Mouse (Mus musculus): ENCODE results near the gene Rpp30. TPM values are rescaled to one million over a fixed set of nuclear protein-coding genes. Genes with fewer than 3 reads are reported as not detected.

Rpp30 gene
- polyA plus RNA-seq, 1 experiment from 2014 or later, result 106 TPM

DNA sequence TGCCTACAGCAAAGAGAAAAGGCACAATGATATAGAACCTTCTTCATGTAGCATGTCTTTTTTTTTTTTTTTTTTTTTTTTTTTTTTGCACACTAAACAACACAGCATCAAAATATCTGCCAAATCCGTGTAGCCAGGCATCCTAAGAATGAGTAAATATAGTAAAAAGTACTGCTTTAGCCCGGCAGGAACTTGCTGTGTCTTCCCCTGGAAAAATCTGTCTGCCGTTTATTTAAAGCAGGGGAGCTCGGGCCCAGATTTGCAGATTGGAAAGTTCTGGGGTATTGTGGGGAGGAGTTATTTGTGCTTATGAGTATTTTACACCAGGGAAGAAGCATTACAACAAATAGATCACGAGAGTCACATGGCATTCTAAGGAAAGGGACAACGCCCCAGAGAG is 48.5 kb downstream of the Rpp30 start:
- 78% methylated on average over 6 of the region's 6 CpGs for WGBS
- Histone ChIP-seq H3K36me3 (replicated peaks) (no peaks in the 10 kb centered on the region), H3K4me1 (0 out of 2 replicates have a peak, but pooled peaks cover 9% of the 10 kb centered on the region), H3K27me3 (replicated peaks; ENCODE audit: low read depth, poor library complexity, severe bottlenecking) (no peaks in the 10 kb centered on the region), H3K4me3 (no peak overlapping the region), H3K9me3 (no peaks in the 10 kb centered on the region), H3K27ac (replicated peaks) (no peak overlapping the region)
- DNase-seq (ENCODE audit: low spot score), result no peak

DNA sequence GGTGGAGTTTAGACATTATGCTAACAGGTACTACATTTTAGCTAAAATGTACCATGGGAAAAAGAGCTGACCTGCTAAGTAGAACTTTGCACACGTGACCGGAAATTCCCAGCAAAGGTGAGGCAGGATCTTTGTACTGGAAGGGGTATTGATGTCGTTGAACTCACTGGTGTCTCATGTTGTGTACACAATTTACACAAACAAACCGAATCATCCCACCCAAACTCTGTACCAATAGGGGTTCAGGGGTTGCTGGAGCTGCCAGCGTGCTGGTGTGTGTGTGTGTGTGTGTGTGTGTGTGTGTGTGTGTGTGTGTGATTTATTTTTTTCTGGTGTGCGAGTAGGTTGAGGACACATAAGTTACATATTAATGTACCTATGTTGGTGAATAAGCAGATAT is 49.5 kb downstream of the Rpp30 start:
- no peak for DNase-seq (ENCODE audit: low spot score)
- Histone ChIP-seq H3K4me3 (no peak overlapping the region), H3K27ac (replicated peaks) (no peak overlapping the region), H3K4me1 (0 out of 2 replicates have a peak, but pooled peaks cover 9% of the 10 kb centered on the region), H3K27me3 (replicated peaks; ENCODE audit: low read depth, poor library complexity, severe bottlenecking) (no peaks in the 10 kb centered on the region), H3K9me3 (no peaks in the 10 kb centered on the region), H3K36me3 (replicated peaks) (no peaks in the 10 kb centered on the region)
- 88% methylated on average over 6 of the region's 6 CpGs for WGBS

- H3K9me3 ChIP-seq, result no peaks in the 10 kb centered on the region
- no peak overlapping the region for H3K27ac ChIP-seq (replicated peaks)
- WGBS, result 59% methylated on average over 5 of the region's 5 CpGs
- DNase-seq (ENCODE audit: low spot score), result no peak
- no peak overlapping the region for H3K4me3 ChIP-seq
- no peaks in the 10 kb centered on the region for H3K27me3 ChIP-seq (replicated peaks; ENCODE audit: low read depth, poor library complexity, severe bottlenecking)
- H3K4me1 ChIP-seq, result 0 out of 2 replicates have a peak, but pooled peaks cover 9% of the 10 kb centered on the region
- no peaks in the 10 kb centered on the region for H3K36me3 ChIP-seq (replicated peaks)
These were observed 50.2 kb downstream of the Rpp30 start for GRCm38 (mm10) chr19:36133731-36134130.

DNA sequence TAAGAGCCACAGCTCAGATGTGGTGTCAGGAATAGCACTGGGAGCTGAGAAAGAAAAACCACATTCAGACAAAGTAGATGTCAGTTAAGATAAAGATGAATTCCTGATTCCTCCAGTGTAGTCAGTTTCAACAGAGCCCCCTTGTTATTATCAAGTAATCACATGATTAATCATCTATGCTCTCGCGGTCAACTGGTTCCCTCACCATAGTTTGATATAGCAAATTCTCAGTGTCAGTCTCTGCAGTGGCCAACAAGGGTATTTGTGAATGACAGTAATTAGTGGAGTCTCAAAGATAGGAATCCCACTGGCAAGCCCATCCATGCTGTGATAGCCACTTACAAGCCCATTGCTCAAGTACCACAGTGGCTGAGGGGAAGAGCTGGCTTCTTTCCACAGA is 60.1 kb downstream of the Rpp30 start:
- Histone ChIP-seq H3K27ac (replicated peaks) (no peak overlapping the region), H3K36me3 (replicated peaks) (no peaks in the 10 kb centered on the region), H3K4me1 (no peaks in the 10 kb centered on the region), H3K27me3 (replicated peaks; ENCODE audit: low read depth, poor library complexity, severe bottlenecking) (no peaks in the 10 kb centered on the region), H3K4me3 (no peak overlapping the region), H3K9me3 (peaks cover 7% of the 10 kb centered on the region; the same call in 1 of the 2 replicates)
- WGBS, result 91% methylated on average over 2 of the region's 2 CpGs
- no peak for DNase-seq (ENCODE audit: low spot score)

GRCm38 (mm10) chr19:36148578-36148977 is 65.1 kb downstream of the Rpp30 start:
- Histone ChIP-seq H3K36me3 (replicated peaks) (no peaks in the 10 kb centered on the region), H3K9me3 (peaks cover 7% of the 10 kb centered on the region; the same call in 1 of the 2 replicates), H3K4me1 (no peaks in the 10 kb centered on the region), H3K4me3 (no peak overlapping the region), H3K27ac (replicated peaks) (no peak overlapping the region), H3K27me3 (replicated peaks; ENCODE audit: low read depth, poor library complexity, severe bottlenecking) (no peaks in the 10 kb centered on the region)
- 84% methylated on average over 6 of the region's 6 CpGs for WGBS
- DNase-seq (ENCODE audit: low spot score), result no peak

- Histone ChIP-seq H3K27ac (replicated peaks) (no peak overlapping the region), H3K36me3 (replicated peaks) (no peaks in the 10 kb centered on the region), H3K4me1 (no peaks in the 10 kb centered on the region), H3K9me3 (no peaks in the 10 kb centered on the region), H3K27me3 (replicated peaks; ENCODE audit: low read depth, poor library complexity, severe bottlenecking) (no peaks in the 10 kb centered on the region), H3K4me3 (no peak overlapping the region)
- WGBS, result 72% methylated on average over 4 of the region's 4 CpGs
- no peak for DNase-seq (ENCODE audit: low spot score)
These were observed 66.9 kb downstream of the Rpp30 start for GRCm38 (mm10) chr19:36150241-36151007.

Other genes with a start within 250 kb of the Rpp30 start
- 0.39 and 0.42 TPM in 2 replicates for gene Htr7, start 26.2 kb upstream of the Rpp30 start, polyA plus RNA-seq (2016; fragmentation: Nextera tagmentation; extraction: Ambion mirVana)
- gene Ankrd1, start 36.4 kb downstream of the Rpp30 start, polyA plus RNA-seq (2016; fragmentation: Nextera tagmentation; extraction: Ambion mirVana), result 0.31 and 1.4 TPM in 2 replicates

All from embryonic facial prominence, embryonic 10.5 days (tissue).